Mouse (Mus musculus): ENCODE results near the gene Olfr888.

DNA sequence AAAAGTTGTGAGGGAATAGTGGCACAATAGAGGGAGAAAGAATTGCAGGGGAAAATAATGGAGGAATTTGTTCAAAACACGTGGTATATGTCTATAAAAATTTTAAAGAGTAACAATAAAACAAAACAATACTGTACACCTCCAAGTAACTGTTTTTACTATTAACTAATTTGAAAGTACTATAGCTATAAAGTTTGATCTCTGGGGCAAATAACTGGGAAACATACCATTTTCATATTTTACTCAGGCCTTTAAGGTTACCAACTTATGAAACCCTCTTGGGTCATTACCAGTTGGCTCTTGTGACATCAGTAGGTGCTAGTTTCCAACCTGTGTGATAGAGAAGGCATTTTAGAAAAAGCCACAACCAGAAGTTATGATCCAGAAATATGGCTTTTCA lies 24.2 kb upstream of the Olfr888 start, which contains the start of gene Olfr887:
- TF ChIP-seq CEBPB (IDR thresholded peaks at IDR 0.05; ENCODE audit: insufficient read depth, poor library complexity, severe bottlenecking) (no peak), POLR2A (IDR thresholded peaks at IDR 0.05; ENCODE audit: insufficient read length, low read depth) (no peak)
